Mouse (Mus musculus): ENCODE measurements at regions not wholly inside any gene's neighbourhood (a gene's known extent, or its start where the extent isn't known, plus 50 kb on each side); places are given as distances from the start of the nearest gene placed in this dataset.

DNA sequence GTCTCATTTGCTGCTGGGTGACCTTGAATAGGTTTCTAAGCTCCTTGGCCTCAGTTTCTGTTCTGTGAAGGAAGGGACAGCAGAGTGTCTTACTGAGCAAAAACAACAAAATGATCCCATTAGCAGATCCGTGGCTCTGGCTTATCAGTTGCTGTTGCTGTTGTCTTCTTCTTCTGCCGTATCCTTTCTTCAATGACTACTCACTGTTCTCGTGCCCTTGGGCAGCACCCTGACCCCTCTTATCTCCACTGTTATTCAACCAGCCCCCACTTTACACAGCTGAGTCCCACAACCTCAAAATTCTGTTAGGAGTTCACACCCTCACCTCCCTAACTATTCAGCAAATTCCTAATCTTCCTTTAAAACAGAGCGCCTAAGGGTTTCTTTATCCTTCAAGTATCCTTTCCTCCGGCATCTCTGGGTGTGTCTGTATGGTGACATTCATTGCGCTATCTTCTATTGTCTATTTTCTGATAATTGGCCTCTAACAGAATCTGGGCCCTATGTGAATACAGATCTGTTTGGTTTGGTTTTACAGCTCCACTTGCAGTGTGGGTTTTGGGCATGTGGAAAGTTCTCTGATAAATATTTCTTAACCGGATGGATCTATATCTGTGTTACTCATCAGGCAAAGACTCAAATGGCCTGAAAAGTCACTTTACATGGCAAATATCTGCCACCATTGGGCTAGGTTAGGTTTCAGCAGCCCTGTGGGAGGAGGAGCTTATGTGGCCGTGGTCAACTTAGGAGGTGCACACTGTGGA lies 59.1 kb upstream of the Serp2 start:
- TF ChIP-seq CTCF (IDR thresholded peaks at IDR 0.05; ENCODE audit: low read depth): no peak
- TF ChIP-seq EP300 (IDR thresholded peaks at IDR 0.05; ENCODE audit: low read depth): no peak

Data from liver, embryonic 14.5 days (tissue).